Mouse (Mus musculus): ENCODE data around the gene Gpatch4.

The Gpatch4 gene

DNA sequence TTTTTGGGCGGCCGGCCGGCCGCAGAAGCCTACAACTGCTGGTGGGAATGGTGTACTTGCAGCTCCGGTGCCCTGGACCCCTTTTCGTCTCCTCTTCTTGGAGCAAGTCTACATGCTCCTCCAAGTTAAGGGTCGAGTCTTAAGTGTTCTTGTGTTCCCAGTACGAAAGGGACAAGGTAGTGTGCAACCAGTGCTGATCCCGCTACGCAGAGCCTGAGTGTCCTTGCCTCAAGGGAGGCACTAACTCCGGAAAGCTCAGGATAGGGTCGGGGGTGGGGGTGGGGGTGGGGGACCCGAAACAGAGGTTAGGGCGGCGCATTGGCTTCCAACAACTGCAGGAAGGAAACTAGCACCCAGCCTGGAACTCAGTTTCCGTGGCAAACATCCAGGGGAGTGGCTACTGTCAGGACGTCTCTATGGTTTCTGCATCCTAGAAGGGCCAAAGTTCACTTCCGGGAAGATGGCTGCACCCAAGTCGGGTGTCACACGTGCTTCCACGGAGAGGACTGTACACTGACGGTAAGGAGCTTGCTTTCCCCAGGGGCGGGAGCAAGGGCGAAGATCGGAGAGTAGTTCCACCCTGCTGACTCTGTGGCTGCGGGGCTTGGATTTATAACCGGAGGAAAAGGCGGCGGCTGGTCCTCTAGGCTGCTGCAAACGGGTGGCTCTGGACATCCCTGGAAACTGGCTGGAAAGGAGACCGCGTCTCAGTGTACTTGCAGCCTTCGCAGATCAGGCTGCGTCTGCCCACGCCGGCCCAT is at the start of gene Gpatch4:
Gpatch4 (plus strand) TSS at position 448 of the 761 bp plus-strand sequence.
- DNase-seq (ENCODE audit: low read depth, low spot score), result peak; percentile 96

DNA sequence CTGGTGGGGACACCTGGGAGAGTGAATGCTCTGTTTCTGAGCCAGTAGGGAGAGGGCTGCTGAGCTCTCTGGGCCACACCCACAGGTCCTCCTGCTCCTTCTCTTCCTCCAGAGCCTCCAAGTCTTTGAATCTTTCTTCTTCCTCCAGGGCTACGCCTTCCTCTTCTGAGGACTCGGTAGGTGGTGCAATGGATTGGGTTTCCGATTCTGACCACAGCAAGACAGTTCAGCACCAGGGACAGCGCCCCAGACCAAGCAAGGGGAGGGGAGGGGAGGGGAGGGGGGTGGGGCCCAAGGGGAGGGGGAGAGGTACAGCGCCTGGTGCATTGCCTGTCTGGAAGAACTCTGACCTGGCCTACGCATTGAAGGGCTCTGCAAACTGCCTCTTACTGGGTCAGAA is 49.5 kb upstream of the Gpatch4 start:
- DNase-seq (ENCODE audit: low read depth, low spot score), result no peak

DNA sequence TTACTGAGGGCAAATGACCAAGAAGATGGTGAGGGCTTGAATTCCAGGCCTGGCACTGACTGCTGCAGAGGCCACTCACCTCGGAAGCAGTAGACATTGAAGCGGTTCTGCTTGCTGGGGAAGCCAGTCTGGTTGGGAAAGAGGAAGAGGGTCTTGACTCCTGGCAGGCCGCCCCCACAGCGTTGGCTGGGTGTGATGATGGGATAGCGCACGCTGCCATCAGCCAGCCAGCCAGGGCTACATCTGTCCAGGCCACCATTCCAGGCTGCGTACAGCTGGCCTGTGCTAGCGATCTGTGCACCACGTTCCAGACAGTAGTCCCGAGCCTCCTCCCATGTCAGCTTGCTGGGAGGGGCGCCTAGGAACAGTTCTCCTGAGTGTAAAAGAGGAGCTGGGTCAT is 47.6 kb upstream of the Gpatch4 start:
- no peak for DNase-seq (ENCODE audit: low read depth, low spot score)

DNA sequence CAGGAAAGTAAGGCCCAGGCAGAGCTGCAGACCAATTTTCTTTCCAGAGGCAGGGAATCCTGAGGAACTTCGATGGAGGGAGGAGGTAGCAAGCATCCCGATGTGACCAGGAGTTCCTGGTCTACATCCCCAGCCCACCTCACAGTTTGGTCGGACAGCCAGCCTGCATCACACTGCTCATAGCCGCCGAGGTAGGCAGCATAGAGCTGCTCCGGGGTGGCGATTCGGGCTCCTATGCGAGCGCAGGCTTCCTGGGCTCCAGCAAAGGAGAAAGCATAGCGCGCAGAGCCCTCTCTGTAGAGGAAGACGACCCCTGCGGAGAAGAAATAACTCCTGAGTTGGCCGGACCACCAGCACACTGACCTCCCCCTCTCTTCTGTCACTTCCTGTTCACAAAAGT is 46.5 kb upstream of the Gpatch4 start:
- DNase-seq (ENCODE audit: low read depth, low spot score), result no peak

DNA sequence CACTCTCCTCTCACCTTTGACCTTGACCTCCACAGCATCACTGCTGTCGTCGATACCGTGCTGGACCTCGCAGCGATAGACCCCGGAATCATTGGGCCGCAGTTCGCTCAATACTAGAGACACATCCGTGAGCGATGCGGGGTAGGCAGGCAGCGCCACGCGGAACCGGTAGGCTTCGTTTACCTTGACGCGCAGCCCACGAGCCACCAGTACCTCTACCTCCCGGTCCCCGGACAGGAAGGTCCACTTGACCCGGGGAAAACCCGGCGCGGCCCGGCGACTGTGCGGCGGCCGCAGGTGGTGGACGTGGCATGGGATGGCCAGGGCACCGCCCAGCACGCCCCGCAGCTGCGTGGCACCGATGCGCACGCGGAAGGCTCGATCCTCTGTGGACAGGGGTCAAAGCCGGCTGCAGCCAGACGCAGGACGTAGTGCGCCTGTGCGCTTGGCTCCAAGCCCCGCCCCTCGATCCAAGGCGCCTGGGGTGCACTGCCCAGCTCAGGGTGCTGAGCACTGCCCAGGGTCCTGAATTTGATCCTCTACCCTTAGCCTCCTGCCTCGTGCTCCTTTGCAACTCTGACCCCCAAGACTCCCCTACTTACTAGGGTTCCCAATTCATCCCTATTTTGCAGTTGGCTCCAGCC is 45.8 kb upstream of the Gpatch4 start:
- DNase-seq (ENCODE audit: low read depth, low spot score), result no peak

DNA sequence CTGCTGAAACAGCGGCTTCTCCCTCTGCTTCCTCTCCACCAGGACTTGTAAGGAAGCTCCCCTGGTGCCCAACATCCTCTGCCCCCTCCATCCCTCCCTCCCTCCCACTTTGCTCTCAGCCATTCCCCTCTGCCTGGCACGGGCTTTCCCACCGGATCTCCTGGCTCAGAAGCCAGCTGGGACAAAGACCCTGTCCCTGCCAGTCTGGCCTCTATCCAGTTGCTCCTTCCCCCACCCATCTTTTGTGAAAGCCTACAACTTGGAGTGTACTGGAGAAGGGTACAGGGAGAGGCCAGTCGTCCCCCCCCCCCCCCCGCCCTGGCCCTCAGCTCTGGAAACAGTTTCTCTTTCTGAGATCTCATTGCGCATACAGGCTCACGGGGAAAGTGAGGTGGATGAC is 44.2 kb upstream of the Gpatch4 start:
- no peak for DNase-seq (ENCODE audit: low read depth, low spot score)

DNA sequence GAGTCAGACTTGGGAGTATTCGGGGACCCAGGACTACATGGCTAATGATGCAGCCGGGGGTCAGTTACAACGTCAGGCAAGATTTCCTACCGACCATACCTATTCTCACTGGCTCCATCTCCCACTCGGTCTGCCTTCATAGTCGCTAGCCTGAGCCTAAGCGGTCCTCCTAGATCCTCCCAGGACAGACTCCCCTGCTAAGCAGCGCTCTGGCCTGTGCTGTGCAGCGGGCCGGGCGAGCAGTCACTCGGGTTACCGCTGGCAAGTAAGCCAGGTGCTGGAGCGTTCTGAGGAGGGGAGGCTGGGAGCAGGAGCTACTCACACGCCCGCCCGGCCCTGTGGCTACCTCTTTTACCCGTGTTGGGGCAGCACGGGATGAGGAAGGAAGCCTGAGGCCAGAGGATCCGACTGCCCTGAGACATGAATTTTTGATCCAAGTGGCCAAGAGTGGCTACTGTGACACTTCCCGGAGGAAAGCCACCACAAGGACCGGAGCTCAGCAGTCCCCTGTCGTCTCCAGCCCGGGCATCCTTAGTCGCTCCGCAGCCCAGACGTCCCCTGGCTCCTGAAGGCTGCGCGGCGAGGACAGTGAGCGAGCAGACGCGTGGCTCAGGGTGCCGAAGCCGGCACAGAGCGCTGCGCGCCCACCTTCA is 43.5 kb upstream of the Gpatch4 start:
- DNase-seq (ENCODE audit: low read depth, low spot score), result no peak

DNA sequence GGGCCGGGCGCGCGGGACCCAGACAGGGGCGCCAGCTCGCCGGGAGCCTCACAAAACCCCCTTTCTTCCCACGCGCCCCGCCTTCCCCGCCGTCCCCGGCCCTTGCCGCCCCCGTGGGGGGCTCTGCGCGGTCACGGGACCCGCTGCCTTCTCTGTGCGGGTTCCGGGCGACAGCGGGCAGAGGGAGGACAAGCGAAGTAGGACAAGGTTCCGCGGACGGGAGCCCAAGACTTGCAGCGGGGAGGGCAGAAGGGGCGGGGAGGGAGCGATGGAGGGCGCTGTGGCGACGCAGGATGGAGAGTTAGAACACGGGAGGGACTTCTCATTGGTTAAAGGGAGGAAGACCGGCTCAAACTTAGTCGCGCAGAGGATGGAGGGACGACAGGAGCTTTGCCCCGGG is 42.7 kb upstream of the Gpatch4 start, which contains the start of gene Bcan:
Bcan (minus strand) TSS at position 50 of the 400 bp plus-strand sequence.
- DNase-seq (ENCODE audit: low read depth, low spot score), result peak; percentile 38

DNA sequence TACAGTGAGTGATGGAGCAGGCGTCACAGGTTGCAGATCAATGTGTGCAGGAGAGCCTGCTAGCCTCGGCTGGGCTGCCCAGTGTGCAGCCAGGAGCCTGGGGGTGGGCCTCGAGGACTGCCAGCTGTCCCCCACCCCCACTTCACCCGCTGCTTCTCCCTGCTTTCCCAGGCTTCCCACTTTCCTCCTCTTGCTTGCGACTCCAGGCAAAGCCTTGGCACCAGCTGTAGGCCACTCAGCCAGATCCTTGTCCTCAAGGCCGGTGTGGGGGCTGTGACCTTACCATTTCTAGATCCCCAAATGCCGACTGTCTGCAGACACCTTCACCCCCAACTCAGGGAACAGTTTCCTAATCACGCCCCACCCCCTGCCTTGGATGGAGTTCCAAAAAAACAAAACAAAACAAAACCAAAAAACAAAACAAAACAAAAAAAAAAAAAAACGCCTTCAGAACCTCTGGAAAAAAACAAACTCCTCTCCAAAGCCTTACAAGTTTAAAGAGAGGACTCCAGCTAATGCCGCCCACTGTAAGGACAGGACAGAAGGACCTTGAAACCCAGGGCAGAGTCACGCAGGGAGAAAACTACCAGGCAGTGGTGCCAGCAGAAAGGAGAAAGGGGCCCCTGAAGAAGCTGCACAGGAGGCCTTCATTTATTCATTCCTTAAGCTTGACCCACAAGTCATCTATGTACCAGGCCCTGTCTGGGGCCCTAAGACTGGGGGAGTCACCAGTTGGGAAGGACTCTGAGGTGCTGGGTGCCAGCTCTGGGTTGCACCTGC is 41.9 kb upstream of the Gpatch4 start:
- DNase-seq (ENCODE audit: low read depth, low spot score), result no peak

DNA sequence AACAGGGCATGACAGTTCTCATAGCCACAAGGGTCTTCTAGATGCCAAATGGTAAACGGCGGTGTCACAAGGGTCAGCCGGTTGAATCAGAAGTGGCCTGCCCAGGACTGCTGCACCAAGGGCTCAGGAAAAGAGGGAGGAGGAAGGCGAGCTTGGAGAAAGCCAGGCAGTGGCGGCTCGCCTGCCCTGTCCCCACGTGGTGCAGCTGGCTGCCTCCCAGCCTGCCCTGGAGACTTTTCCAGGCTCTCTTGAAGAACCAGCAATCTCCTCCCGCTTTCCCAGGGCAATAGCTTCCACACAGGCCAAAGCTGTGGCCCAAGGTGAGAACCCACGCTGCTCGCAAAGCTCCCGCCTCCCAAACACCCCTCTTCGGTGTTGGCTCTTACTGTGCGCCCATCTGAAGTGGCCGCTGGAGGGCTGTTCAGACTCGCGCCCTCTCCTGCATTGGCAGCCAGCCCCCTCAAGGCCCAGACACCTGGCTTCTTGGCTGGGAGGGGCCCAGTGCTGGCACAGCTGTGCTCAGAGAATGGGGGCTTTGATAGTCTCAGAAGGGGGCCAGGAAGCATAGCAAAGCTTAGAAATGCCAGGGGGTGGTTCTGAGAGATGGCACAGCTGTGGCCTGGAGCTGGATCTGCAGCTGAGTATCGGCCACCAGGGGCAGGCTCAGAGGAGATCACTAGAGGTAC is 40.5 kb upstream of the Gpatch4 start:
- no peak for DNase-seq (ENCODE audit: low read depth, low spot score)

DNA sequence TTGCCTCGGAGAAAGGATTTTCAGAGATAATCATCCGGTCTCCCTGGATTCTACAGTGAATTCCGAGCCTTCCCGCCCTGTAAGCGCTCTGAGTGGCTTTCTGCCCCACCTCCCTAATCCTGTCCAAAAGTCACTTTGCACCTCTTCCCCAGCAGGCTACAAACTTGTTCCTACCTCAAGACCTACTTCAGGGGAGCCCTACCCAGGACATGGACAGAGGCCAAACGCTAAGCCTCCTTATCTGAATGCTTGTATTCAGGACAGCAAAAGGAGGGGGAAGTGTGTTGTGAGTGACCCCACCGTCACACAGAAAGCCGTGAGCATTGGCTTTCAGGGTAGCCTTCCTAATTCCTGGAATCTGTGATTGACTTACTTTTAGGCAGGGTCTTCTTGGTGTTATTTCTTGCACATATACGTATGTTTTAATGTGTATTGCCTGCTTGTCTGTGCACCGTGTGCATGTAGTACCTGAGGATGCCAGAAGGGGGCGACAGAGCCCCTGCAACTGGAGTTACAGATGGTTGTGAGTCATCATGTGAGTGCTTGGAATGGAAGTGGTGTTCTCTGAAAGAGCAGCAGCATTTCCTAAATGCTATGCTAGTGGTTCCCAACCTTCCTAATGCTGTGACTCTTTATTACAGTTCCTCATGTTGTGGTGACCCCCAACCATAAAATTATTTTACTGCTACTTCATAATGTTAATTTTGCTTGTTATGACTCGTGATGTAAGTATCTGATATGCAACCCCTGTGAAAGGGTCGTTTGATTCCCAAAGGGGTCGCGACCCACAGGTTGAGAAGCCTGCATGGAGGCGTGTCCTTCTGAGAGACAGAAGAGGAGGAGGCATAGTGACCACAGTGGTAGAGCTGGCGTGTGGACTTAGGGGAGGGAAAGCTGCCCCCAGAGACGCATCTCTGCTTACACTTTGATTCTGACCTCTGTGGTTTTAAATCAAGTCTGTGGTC is 36.8 kb upstream of the Gpatch4 start:
- no peak for DNase-seq (ENCODE audit: low read depth, low spot score)

DNA sequence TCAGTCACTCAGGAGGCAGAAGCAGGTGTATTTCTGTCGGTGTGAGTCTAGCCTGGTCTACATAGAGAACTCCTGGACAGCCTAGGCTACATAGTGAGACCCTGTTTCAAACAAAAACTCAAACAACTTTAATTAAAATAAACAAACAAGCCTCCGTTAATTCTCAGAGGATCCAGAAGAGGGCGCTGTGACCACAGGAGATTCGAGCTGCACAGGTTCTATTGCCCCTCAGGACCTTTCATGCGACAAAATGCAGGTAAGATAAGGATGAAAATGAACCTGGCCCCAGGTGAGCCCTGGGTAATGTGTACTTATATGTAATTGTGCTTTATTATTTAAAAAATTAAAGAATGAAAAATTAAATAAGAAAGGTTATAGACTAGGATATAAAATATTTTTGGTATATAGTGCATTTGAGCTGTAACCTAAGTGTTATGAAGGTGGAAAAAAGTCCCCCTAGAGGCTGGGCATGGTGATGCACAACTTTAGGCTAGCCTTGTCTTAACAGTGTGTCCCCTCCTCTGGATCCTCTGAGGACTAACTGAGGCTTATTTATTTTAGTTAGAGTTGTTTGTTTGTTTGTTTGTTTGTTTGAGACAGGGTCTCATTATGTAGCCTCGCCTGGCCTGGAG is 32.2 kb upstream of the Gpatch4 start:
- DNase-seq (ENCODE audit: low read depth, low spot score), result no peak

DNA sequence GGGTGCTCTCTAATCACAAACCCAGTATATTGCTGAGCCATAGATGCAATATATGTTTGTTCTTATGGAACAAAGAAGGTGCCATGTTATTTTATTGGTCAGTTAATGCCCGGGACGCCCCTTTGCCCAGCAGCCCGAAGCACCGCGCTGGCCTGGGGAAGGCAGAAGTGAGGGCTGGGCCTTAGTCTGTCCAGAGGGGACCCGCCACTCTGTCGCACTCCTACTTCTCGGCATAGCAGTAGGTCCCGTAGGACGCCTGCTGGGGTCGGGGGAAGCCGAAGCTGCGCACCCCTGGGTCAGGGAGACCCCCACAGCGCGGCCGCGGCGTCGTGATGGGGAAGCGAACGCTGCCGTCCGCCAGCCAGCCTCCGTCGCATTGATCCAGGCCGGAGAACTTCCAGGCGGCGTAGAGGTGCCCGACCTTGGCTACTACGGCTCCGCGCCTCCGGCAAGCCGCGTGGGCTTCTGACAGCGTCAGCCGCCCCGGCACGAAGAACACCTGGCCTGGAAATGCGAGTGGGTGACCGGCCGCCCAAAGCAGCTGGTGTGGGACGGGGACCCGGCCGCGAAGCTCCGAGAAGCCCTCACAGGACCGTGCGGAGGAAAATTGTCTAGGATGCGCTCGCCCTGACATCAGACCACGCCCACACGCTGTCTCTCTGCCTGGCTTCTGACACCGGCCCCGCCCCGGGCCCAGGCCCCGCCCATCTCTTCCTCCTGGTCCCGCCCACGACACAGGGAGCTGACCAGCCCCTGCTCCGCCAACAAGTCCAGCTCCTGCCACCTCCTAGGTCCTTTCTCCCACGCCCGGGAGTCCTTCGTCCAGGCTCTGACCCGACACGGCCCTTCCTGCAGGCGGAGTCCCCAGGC is 20.4 kb upstream of the Gpatch4 start:
- DNase-seq (ENCODE audit: low read depth, low spot score), result peak; percentile 40

DNA sequence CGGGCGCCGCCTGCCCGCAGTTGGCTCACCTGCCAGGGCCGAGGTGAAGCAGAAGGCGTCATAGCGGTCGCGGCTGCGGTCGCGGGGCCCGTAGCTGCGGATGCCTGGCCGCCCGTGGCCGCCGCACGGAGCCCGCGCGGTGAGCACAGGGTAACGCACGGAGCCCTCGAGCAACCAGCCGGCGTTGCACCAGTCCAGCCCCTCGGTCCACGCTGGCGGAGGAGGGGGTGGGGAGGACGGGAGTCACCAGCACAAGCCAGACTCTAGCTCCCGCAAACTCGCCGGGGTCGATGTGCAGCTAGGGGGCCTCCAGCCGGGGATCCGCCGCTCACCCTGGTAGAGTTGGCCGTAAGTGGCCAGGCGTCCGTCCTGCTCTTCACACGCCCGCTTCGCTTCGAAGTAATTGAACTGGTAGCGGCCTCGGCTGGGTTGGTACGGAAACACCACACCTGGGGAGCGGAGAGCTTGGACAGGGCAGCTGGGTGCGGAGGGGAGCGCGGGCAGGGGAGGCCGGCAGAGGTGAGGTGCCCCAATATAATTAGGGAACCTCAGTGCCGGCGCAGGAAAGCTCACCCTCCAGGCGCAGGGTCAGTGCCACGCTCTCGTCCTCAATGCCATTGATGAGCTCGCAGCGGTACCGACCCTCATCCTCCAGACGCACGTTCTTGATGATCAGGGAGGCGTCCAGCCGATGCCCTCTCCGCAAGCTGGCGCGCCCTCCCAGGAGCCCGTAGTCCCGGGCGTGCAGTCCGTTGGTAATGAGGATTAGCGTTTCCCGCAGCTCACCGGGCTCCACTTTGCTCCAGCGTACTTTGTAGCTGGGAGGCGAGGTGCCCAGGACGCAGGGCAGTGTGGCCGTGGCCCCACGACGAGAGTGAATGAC is 19.5 kb upstream of the Gpatch4 start:
- no peak for DNase-seq (ENCODE audit: low read depth, low spot score)

DNA sequence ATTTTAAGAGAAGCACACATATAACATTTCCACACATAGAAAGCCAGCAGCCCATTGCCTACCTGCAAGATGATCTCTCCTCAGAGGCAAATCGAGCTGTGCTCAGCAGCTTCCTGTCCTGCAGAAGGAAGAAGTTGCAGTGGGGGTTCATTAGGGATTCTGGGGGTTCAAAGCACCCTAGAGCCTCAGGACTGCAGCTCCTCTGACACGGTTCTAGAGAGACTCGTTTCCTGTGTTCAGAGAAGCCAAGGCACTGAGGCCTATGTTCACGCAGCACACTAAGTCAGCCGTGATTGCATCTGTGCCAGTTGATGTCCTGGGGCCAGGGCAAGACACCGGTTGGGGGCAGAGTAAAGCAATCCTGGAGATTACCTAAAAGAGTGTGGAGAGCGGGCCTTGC is 16.1 kb upstream of the Gpatch4 start:
- no peak for DNase-seq (ENCODE audit: low read depth, low spot score)

DNA sequence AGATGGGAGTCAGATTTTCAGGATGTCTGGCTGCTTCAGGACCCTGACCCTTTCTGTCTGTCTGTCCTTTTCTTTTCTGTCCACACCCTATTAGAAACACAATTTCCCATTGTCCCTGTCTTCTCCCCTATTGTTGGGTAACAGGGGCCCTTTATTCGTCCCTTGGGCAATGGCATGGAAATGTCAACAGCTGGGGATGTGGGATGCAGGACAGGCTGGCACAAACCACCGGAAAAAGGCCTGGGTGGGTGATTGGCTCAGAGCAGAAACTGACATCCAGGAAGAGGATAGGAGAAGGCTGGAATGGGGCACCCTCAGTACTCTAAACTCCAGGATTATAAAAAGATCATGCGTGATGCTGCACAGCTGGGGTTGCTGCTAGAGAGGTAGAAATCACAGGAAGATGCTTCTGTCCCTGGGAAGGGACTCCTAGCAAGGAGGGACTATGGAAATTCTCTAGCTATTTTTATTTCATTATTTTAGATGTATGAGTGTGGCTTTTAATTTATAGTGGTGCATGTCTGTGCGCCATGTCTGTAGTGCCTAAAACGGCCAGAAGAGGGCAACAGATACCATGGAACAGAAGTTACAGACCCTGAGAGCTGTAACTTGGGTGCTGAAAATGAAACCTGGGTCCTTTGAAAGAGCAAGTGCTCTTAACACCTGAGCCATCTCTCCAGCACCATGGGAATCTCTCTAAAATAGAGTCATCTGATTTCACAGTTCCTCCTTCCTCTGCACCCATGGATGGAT is 15.3 kb upstream of the Gpatch4 start, which contains the start of gene Hapln2:
Hapln2 (minus strand) TSS at position 150 of the 753 bp plus-strand sequence.
- peak; percentile 71 for DNase-seq (ENCODE audit: low read depth, low spot score)

Data from telencephalon, adult 2 months (tissue).